Mouse (Mus musculus): ENCODE results near the gene Frg2f1. TPM values are rescaled to one million over a fixed set of nuclear protein-coding genes. Genes with fewer than 3 reads are reported as not detected.

The Frg2f1 gene
- total RNA-seq, 2 experiments from 2014 or later = 10.1 to 13.0 TPM

- DNase-seq = peak; percentile 82
Measured at GRCm38 (mm10) chr4:119492291-119492932, 46.9 kb downstream of the Frg2f1 start, which contains the start of gene Rimkla. TSS of gene Rimkla (minus strand) at chr4:119492628.

- DNase-seq = peak; percentile 40
Measured at GRCm38 (mm10) chr4:119490806-119491205, 48.5 kb downstream of the Frg2f1 start.

- no peak for DNase-seq
Measured at GRCm38 (mm10) chr4:119489666-119490065, 49.7 kb downstream of the Frg2f1 start.

GRCm38 (mm10) chr4:119484882-119485281 lies 54.4 kb downstream of the Frg2f1 start:
- no peak for DNase-seq

- peak; percentile 64 for DNase-seq
Measured at GRCm38 (mm10) chr4:119483051-119483450, 56.3 kb downstream of the Frg2f1 start.

Other genes starting within 250 kb of the Frg2f1 start
- gene Ybx1, start 244.9 kb downstream of the Frg2f1 start, total RNA-seq (2021) = 100 to 1,000 TPM; 521 to 559 TPM
- 10 to 100 TPM; 20.3 to 26.3 TPM for gene Ppih, start 219.0 kb downstream of the Frg2f1 start, total RNA-seq (2021)
- 10 to 100 TPM in 1 of 2 experiments, 1 to 10 TPM in 1; 6.7 to 10.5 TPM for gene Ccdc30, start 124.0 kb downstream of the Frg2f1 start, total RNA-seq (2021)
- 10 to 100 TPM; 28.8 to 33.2 TPM for gene Ppcs, start 117.1 kb downstream of the Frg2f1 start, total RNA-seq (2021)
- gene Zmynd12, start 116.7 kb downstream of the Frg2f1 start, total RNA-seq (2021) = 1 to 10 TPM; 1.9 to 2.6 TPM
- 1 to 10 TPM in 1 of 2 experiments, under 1 TPM in 1; 0.60 to 1.2 TPM for gene Rimkla, start 46.9 kb downstream of the Frg2f1 start, total RNA-seq (2021)
- gene Foxj3, start 2.5 kb downstream of the Frg2f1 start, total RNA-seq (2021) = 10 to 100 TPM; 29.8 to 39.3 TPM
- not detected for gene Guca2a, start 98.2 kb upstream of the Frg2f1 start, total RNA-seq (2021)
- not detected for gene Guca2b, start 119.4 kb upstream of the Frg2f1 start, total RNA-seq (2021)
- 1 to 10 TPM; 7.4 to 9.7 TPM for gene Hivep3, start 194.3 kb upstream of the Frg2f1 start, total RNA-seq (2021)